Mouse (Mus musculus) ES-E14 (cell line): ENCODE results near the gene Bco1.

ENCODE experiments used
- CHD2 ChIP-seq: IDR thresholded peaks from 2 replicates; pipeline ENCODE4 v1.6.1; 2014; ENCODE audit warnings: mild to moderate bottlenecking, low read depth, low read length, inconsistent platforms
- HCFC1 ChIP-seq: IDR thresholded peaks from 2 replicates; pipeline ENCODE4 v1.6.1; 2012; ENCODE audit warnings: low read length, inconsistent platforms, borderline replicate concordance; ENCODE audit not compliant: insufficient read depth
- MAFK ChIP-seq: IDR thresholded peaks from 2 replicates; pipeline ENCODE4 v1.6.1; 2014; ENCODE audit warnings: mild to moderate bottlenecking, low read depth, low read length, inconsistent platforms; ENCODE audit not compliant: insufficient read depth
- ZC3H11A ChIP-seq: IDR thresholded peaks from 2 replicates; pipeline ENCODE4 v1.6.1; 2012; ENCODE audit warnings: low read depth, mild to moderate bottlenecking, inconsistent platforms, low read length, borderline replicate concordance
- ZNF384 ChIP-seq: IDR thresholded peaks from 2 replicates; pipeline ENCODE4 v1.6.1; 2012; ENCODE audit warnings: low read depth, low read length, inconsistent platforms

GRCm38 (mm10) chr8:117053135-117054079 is 42.2 kb upstream of the Bco1 start:
- TF ChIP-seq CHD2: no peak
- no peak; the same call in 1 of the 2 replicates for TF ChIP-seq ZC3H11A
- TF ChIP-seq MAFK: no peak
- no peak for TF ChIP-seq HCFC1
- TF ChIP-seq ZNF384: no peak
